Mouse (Mus musculus): ENCODE results near the gene Rimklb. TPM values are rescaled to one million over a fixed set of nuclear protein-coding genes. Genes with fewer than 3 reads are reported as not detected.
A peak's percentile ranks its signal among the peaks of the same experiment; 100 is the strongest.
"Not testable (repeated sequence)": the region's sequence is repeated elsewhere in the genome, so short reads cannot be mapped to it uniquely, and the experiment has no call there.

Gene Rimklb
- total and polyA plus RNA-seq, 2 experiments: not detected

DNA sequence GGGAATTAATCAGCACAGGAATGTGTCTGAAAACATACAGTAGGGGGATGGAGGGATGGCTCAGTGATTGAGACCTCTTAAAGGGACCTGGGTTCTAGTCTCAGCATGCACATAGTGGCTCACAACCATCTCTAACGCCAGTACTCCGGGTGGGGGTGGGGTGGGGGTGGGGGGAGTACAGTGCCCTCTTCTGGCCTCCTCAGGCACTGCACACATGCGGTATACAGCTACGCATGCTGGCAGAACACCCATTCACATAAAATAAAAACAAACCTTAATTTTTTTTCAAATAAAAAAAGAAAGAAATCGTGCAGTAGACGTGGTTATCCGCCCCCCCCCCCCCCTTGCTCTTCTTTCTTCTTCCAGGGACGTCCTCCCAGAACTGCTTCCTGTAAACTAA, 24.7 kb upstream of the Rimklb start:
- TF ChIP-seq CTCF (IDR thresholded peaks at IDR 0.05; ENCODE audit: low read depth, low read length) (0 out of 2 replicates have a peak, but pooled peaks have one; percentile 4), POLR2A (IDR thresholded peaks at IDR 0.05; ENCODE audit: extremely low read depth, insufficient read depth, low read length) (no peak)
- Histone ChIP-seq H3K27ac (replicated peaks; ENCODE audit: insufficient read depth, low read depth, low read length) (no peak overlapping the region), H3K4me1 (ENCODE audit: control insufficient read depth, insufficient read depth, low read length) (no peaks in the 10 kb centered on the region), H3K4me3 (ENCODE audit: insufficient read depth, low read depth, low read length) (no peak overlapping the region), H3K27me3 (ENCODE audit: control insufficient read depth, insufficient read depth, low read length) (no peaks in the 10 kb centered on the region), H3K79me2 (ENCODE audit: control insufficient read depth, insufficient read depth, low read length) (no peaks in the 10 kb centered on the region), H3K36me3 (ENCODE audit: control insufficient read depth, insufficient read depth, low read length) (no peaks in the 10 kb centered on the region), H3K9ac (ENCODE audit: low read depth, low read length) (no peak overlapping the region)
- WGBS: 89% methylated on average over 8 of the region's 8 CpGs
- DNase-seq (ENCODE audit: extremely low read depth, low read depth, low spot score): no peak

DNA sequence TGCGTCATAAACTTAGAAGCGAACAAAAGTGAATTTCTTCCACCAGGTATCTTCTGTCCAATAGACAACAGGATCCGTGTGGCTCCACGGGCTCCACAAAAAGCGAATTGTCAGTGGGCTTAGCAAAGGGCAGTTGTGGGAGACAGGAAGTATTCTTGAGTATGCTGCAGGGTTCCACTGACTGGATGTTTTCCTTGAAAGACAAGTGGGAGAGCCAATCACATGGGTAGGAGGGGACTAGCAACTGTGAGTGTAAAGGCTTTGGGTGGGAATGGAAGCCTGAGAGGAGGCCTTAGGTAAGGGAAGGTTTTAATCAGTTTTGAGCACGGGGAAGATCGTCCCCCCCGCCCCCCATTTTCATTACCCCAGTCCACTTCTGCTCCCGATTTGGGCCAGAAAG, 24.0 kb upstream of the Rimklb start:
- Histone ChIP-seq H3K36me3 (ENCODE audit: control insufficient read depth, insufficient read depth, low read length) (no peaks in the 10 kb centered on the region), H3K27me3 (ENCODE audit: control insufficient read depth, insufficient read depth, low read length) (no peaks in the 10 kb centered on the region), H3K4me1 (ENCODE audit: control insufficient read depth, insufficient read depth, low read length) (no peaks in the 10 kb centered on the region), H3K9ac (ENCODE audit: low read depth, low read length) (no peak overlapping the region), H3K4me3 (ENCODE audit: insufficient read depth, low read depth, low read length) (no peak overlapping the region), H3K79me2 (ENCODE audit: control insufficient read depth, insufficient read depth, low read length) (no peaks in the 10 kb centered on the region), H3K27ac (replicated peaks; ENCODE audit: insufficient read depth, low read depth, low read length) (no peak overlapping the region)
- DNase-seq (ENCODE audit: extremely low read depth, low read depth, low spot score): no peak
- TF ChIP-seq POLR2A (IDR thresholded peaks at IDR 0.05; ENCODE audit: extremely low read depth, insufficient read depth, low read length) (no peak), CTCF (IDR thresholded peaks at IDR 0.05; ENCODE audit: low read depth, low read length) (no peak)
- WGBS: 73% methylated on average over 9 of the region's 9 CpGs

DNA sequence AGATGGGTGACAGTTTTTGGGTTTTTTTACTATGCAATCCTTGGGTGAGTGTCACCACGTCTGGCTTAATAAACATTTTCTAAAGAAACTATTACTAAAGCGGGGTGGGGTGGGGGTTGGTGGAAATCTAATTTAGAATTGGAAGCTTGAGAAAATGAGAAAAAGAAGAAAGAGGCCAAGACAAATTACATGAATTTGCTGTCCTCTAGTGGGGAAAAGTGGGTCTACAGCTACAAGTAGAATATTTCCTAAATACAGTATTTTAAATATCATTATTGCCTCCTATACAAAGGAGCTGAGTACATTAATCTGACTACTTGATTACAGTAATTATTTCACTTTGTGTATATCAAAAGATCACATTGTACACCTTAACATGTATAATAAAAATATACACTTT, 20.8 kb upstream of the Rimklb start:
- Histone ChIP-seq H3K4me1 (ENCODE audit: control insufficient read depth, insufficient read depth, low read length) (no peaks in the 10 kb centered on the region), H3K9ac (ENCODE audit: low read depth, low read length) (no peak overlapping the region), H3K4me3 (ENCODE audit: insufficient read depth, low read depth, low read length) (no peak overlapping the region), H3K79me2 (ENCODE audit: control insufficient read depth, insufficient read depth, low read length) (no peaks in the 10 kb centered on the region), H3K27me3 (ENCODE audit: control insufficient read depth, insufficient read depth, low read length) (no peaks in the 10 kb centered on the region), H3K36me3 (ENCODE audit: control insufficient read depth, insufficient read depth, low read length) (no peaks in the 10 kb centered on the region), H3K27ac (replicated peaks; ENCODE audit: insufficient read depth, low read depth, low read length) (no peak overlapping the region)
- no peak for TF ChIP-seq CTCF (IDR thresholded peaks at IDR 0.05; ENCODE audit: low read depth, low read length)
- no peak for TF ChIP-seq POLR2A (IDR thresholded peaks at IDR 0.05; ENCODE audit: extremely low read depth, insufficient read depth, low read length)
- WGBS: 42% methylated on average over 2 of the region's 2 CpGs
- no peak for DNase-seq (ENCODE audit: extremely low read depth, low read depth, low spot score)

DNA sequence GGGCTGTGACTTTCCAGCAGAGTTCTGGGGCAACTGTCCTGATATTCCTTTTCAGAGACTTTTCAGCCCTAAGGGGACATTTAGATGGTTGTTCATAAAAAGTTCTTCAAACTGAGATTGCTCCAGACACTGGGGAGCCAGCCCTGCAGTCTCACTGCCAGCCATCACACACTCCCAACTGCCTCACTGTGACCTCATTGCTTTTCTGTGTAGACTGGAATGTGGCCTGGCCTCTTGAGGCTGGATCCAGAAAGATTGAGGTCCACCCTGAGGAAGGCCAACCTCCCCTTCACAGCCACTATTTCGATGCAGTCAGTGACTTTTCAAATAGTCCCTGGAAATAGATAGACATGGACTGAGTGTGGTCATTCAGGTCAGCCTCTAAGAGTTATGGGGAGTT, 19.1 kb upstream of the Rimklb start:
- H3K4me3 ChIP-seq (ENCODE audit: insufficient read depth, low read depth, low read length): no peak overlapping the region
- H3K4me1 ChIP-seq (ENCODE audit: control insufficient read depth, insufficient read depth, low read length): no peaks in the 10 kb centered on the region
- WGBS: 55% methylated on average over 1 of the region's 1 CpGs
- no peaks in the 10 kb centered on the region for H3K36me3 ChIP-seq (ENCODE audit: control insufficient read depth, insufficient read depth, low read length)
- H3K27ac ChIP-seq (replicated peaks; ENCODE audit: insufficient read depth, low read depth, low read length): no peak overlapping the region
- no peak for DNase-seq (ENCODE audit: extremely low read depth, low read depth, low spot score)
- no peak for TF ChIP-seq CTCF (IDR thresholded peaks at IDR 0.05; ENCODE audit: low read depth, low read length)
- TF ChIP-seq POLR2A (IDR thresholded peaks at IDR 0.05; ENCODE audit: extremely low read depth, insufficient read depth, low read length): no peak
- H3K9ac ChIP-seq (ENCODE audit: low read depth, low read length): no peak overlapping the region
- no peaks in the 10 kb centered on the region for H3K27me3 ChIP-seq (ENCODE audit: control insufficient read depth, insufficient read depth, low read length)
- no peaks in the 10 kb centered on the region for H3K79me2 ChIP-seq (ENCODE audit: control insufficient read depth, insufficient read depth, low read length)

DNA sequence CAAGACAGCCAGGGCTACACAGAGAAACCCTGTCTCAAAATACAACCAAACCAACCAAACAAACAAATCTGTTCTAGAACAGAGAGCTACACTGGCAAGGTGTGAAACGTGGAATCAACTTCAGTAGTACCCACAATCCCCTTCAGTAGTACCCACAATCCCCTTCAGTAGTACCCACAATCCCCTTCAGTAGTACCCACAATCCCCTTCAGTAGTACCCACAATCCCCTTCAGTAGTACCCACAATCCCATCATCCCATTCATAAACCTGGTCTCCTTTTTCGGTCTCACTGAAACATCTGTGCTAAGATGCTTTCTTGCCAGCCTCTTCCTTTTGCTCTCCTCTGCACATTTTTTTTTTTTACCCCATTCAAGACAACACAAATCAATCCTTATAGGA, 17.2 kb upstream of the Rimklb start:
- WGBS: 95% methylated on average over 2 of the region's 2 CpGs
- not testable (repeated sequence) for H3K27ac ChIP-seq (replicated peaks; ENCODE audit: insufficient read depth, low read depth, low read length); H3K36me3 ChIP-seq (ENCODE audit: control insufficient read depth, insufficient read depth, low read length); H3K79me2 ChIP-seq (ENCODE audit: control insufficient read depth, insufficient read depth, low read length); H3K27me3 ChIP-seq (ENCODE audit: control insufficient read depth, insufficient read depth, low read length); H3K4me1 ChIP-seq (ENCODE audit: control insufficient read depth, insufficient read depth, low read length); H3K4me3 ChIP-seq (ENCODE audit: insufficient read depth, low read depth, low read length); H3K9ac ChIP-seq (ENCODE audit: low read depth, low read length); DNase-seq (ENCODE audit: extremely low read depth, low read depth, low spot score)

DNA sequence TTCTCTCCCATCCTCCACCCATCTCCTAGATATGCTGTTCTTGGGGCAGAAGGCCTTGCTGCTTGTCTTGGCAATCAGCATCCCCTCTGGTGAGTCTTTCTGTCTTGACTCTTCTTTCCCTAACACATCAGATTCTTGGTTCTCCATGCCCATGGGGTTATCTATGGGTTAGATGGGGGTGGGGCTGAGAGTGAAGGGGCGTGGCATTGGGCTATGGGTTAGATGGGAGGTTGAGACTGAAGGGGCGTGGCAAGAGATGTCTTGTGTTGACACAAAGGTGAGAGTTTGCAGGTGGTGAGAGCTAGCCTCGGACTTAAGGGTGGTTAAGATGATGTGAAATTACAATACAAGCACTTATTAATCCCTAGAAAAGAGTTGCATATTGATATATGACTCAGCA, 15.8 kb upstream of the Rimklb start:
- H3K27ac ChIP-seq (replicated peaks; ENCODE audit: insufficient read depth, low read depth, low read length): no peak overlapping the region
- WGBS: 64% methylated on average over 3 of the region's 3 CpGs
- H3K36me3 ChIP-seq (ENCODE audit: control insufficient read depth, insufficient read depth, low read length): no peaks in the 10 kb centered on the region
- TF ChIP-seq CTCF (IDR thresholded peaks at IDR 0.05; ENCODE audit: low read depth, low read length) (no peak), POLR2A (IDR thresholded peaks at IDR 0.05; ENCODE audit: extremely low read depth, insufficient read depth, low read length) (no peak)
- no peak overlapping the region for H3K9ac ChIP-seq (ENCODE audit: low read depth, low read length)
- no peaks in the 10 kb centered on the region for H3K27me3 ChIP-seq (ENCODE audit: control insufficient read depth, insufficient read depth, low read length)
- no peak overlapping the region for H3K4me3 ChIP-seq (ENCODE audit: insufficient read depth, low read depth, low read length)
- H3K4me1 ChIP-seq (ENCODE audit: control insufficient read depth, insufficient read depth, low read length): no peaks in the 10 kb centered on the region
- no peak for DNase-seq (ENCODE audit: extremely low read depth, low read depth, low spot score)
- H3K79me2 ChIP-seq (ENCODE audit: control insufficient read depth, insufficient read depth, low read length): no peaks in the 10 kb centered on the region

Data from liver, adult 2 months (tissue).